Mouse (Mus musculus) brain, embryonic 14.5 days (tissue): Measurements from ENCODE around the gene Mrps18c.

Experiments used
- CTCF ChIP-seq: fragments of 200-500 bp; IDR thresholded peaks from 2 replicates; pipeline ENCODE4 v1.5.1; 2012; ENCODE audit warnings: inconsistent platforms, mild to moderate bottlenecking, moderate library complexity, borderline replicate concordance; ENCODE audit not compliant: insufficient read depth, insufficient read length; ENCODE audit errors: extremely low read depth
- POLR2A ChIP-seq: fragments of 200-500 bp; IDR thresholded peaks from 2 replicates; pipeline ENCODE4 v1.6.1; 2012; ENCODE audit warnings: mild to moderate bottlenecking, inconsistent platforms, borderline replicate concordance; ENCODE audit not compliant: poor library complexity, insufficient read depth, insufficient read length, severe bottlenecking; ENCODE audit errors: extremely low read depth

DNA sequence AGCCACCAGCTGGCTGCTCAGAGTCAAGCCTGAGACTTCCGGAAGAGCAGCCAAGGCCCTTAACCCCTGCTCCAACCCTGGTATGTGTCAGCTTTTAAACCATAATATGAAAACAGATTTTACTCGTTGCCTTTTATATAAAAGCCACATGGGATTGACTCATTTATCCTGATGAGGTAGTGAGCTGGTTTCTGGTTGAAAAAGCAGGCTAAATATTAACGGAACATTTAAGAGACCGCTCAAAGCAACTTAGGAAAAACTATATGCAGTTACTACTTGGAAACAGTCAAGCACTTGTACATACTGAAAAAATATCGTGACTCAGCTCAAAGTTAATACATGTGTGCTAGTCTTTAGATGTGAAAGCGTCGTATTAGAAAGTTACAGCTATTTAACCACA, 6.2 kb upstream of the Mrps18c start:
- TF ChIP-seq CTCF: no peak
- TF ChIP-seq POLR2A: no peak
